Mouse (Mus musculus) ovary, postnatal 14 days (tissue): ENCODE data around the gene Mrgprd.
A peak's percentile ranks its signal among the peaks of the same experiment; 100 is the strongest.

Source experiments
- DNase-seq: peaks from one replicate; pipeline ENCODE4 v3.0.0; 2022; ENCODE audit warnings: low spot score

Gene Mrgprd

GRCm38 (mm10) chr7:145314785-145315411 lies at the start of gene Mrgprd:
Gene Mrgprd (plus strand): TSS chr7:145314835.
- DNase-seq, result no peak

GRCm38 (mm10) chr7:145266011-145266410 lies 48.6 kb upstream of the Mrgprd start:
- DNase-seq, result no peak

- DNase-seq, result no peak
Measured at GRCm38 (mm10) chr7:145268890-145269289, 45.7 kb upstream of the Mrgprd start.

- no peak for DNase-seq
Measured at GRCm38 (mm10) chr7:145270955-145271354, 43.7 kb upstream of the Mrgprd start.

- no peak for DNase-seq
Measured at GRCm38 (mm10) chr7:145275488-145275887, 39.1 kb upstream of the Mrgprd start.

GRCm38 (mm10) chr7:145281396-145281795 lies 33.2 kb upstream of the Mrgprd start:
- no peak for DNase-seq

- no peak for DNase-seq
Measured at GRCm38 (mm10) chr7:145283041-145283440, 31.6 kb upstream of the Mrgprd start.

GRCm38 (mm10) chr7:145283487-145284187 lies 31.0 kb upstream of the Mrgprd start, which contains the start of gene Tpcn2:
Gene Tpcn2 (minus strand): TSS chr7:145284011.
- DNase-seq, result peak; percentile 84

- DNase-seq, result no peak
Measured at GRCm38 (mm10) chr7:145284293-145284692, 30.3 kb upstream of the Mrgprd start.

GRCm38 (mm10) chr7:145285476-145285875 lies 29.2 kb upstream of the Mrgprd start:
- DNase-seq, result no peak

- no peak for DNase-seq
Measured at GRCm38 (mm10) chr7:145287410-145287809, 27.2 kb upstream of the Mrgprd start.

- DNase-seq, result peak; percentile 49
Measured at GRCm38 (mm10) chr7:145289302-145289701, 25.3 kb upstream of the Mrgprd start.

GRCm38 (mm10) chr7:145291847-145292246 lies 22.8 kb upstream of the Mrgprd start:
- no peak for DNase-seq

GRCm38 (mm10) chr7:145292726-145293125 lies 21.9 kb upstream of the Mrgprd start:
- DNase-seq, result no peak

GRCm38 (mm10) chr7:145293859-145294258 lies 20.8 kb upstream of the Mrgprd start:
- DNase-seq, result no peak

GRCm38 (mm10) chr7:145298666-145299490 lies 15.8 kb upstream of the Mrgprd start:
- no peak for DNase-seq

- DNase-seq, result peak; percentile 47
Measured at GRCm38 (mm10) chr7:145299562-145300320, 14.9 kb upstream of the Mrgprd start.

- DNase-seq, result peak; percentile 56
Measured at GRCm38 (mm10) chr7:145300321-145301007, 14.2 kb upstream of the Mrgprd start, which contains the start of gene Mrgprf. Gene Mrgprf (plus strand): TSS chr7:145300828.

- no peak for DNase-seq
Measured at GRCm38 (mm10) chr7:145301008-145301340, 13.7 kb upstream of the Mrgprd start.

GRCm38 (mm10) chr7:145301341-145302005 lies 13.2 kb upstream of the Mrgprd start:
- DNase-seq, result no peak
